In genomic region chr1:88103697-88104468, GRCm38 (mm10) we compare ENCODE assay signal across 8 mouse cellular contexts. TPM values are rescaled to one million over a fixed set of nuclear protein-coding genes. Genes with fewer than 3 reads are reported as not detected.
"Had no signal": no experiment of that assay in that cellular context is flagged by ENCODE, and none has a peak within 500 bp of the region (broad histone marks: within the 10 kb centered on the region; RNA-seq: fewer than 3 reads in every experiment).

No protein-coding gene starts in this region.

RNA-seq across cellular contexts. Expression of gene Ugt1a6b, which starts 0.8 kb away (rescaled TPM):
- polyA plus RNA-seq: limb, embryonic 11.5 days; lung, embryonic 14.5 days; midbrain, embryonic 12.5 days; neural tube, embryonic 13.5 days had no signal

RNA-seq across cellular contexts. Expression of gene Ugt1a8, which starts 16.3 kb away (rescaled TPM):
- polyA plus RNA-seq: limb, embryonic 11.5 days; limb, embryonic 15.5 days; liver, embryonic 13.5 days; lung, embryonic 14.5 days; midbrain, embryonic 12.5 days; midbrain, embryonic 16.5 days; neural tube, embryonic 13.5 days; stomach, embryonic 14.5 days had no signal

RNA-seq across cellular contexts. Expression of gene Ugt1a9, which starts 33.3 kb away (rescaled TPM):
- polyA plus RNA-seq: limb, embryonic 11.5 days; limb, embryonic 15.5 days; lung, embryonic 14.5 days; midbrain, embryonic 12.5 days; midbrain, embryonic 16.5 days; neural tube, embryonic 13.5 days had no signal
